Mouse (Mus musculus): ENCODE results near the gene Parva. TPM values are rescaled to one million over a fixed set of nuclear protein-coding genes. Genes with fewer than 3 reads are reported as not detected.

Gene Parva
- polyA plus RNA-seq, 1 experiment from 2014 or later: 65.8 TPM

DNA sequence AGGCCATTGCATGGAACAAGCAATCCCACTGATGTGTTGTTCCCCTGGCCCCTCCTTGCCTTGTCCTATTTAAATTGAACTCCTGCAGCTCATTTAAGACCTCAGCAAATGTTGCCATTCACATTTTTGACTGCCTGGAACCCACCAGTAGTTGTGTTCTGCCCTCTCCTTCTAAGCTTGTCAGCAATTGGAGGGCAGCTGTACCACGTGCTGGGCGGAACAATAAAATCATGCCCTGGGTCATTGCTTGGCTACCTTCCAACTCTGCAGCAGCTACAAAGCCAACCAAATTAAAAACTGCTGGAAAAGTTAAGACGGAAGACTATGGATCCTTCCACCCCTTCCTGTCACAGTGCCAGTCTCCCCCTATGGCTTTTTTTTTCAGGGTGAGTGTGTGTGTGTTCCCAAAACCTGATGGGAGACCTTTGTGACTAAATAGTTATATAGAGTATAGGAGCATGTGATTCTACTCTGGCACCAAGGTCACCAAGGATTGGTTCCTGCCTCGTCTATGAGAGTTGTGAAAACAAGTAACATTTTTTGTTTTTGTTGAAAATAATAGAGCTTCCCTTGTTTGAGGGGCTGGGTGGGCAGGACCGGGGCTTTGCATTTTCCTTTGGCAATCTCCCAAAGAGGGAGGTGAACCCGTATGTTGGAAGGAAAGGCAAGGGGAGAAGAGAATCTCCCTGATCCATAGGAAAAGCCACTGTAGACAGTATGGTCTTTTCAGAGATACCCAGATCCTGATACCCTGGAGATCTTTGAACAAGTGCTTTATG, 101.5 kb downstream of the Parva start:
- no peaks in the 10 kb centered on the region for H3K9me3 ChIP-seq (replicated peaks; ENCODE audit: control insufficient read depth, low read length)
- H3K27ac ChIP-seq (ENCODE audit: low read length): peak overlapping the region; percentile 34
- no peaks in the 10 kb centered on the region for H3K27me3 ChIP-seq (ENCODE audit: control insufficient read depth, insufficient read depth, low read length)
- H3K36me3 ChIP-seq (ENCODE audit: control insufficient read depth, insufficient read depth): no peaks in the 10 kb centered on the region
- H3K4me2 ChIP-seq (ENCODE audit: low read depth, low read length): no peak overlapping the region
- H3K4me3 ChIP-seq (ENCODE audit: low read length): no peak overlapping the region
- H3K9ac ChIP-seq (ENCODE audit: low read length): no peak overlapping the region
- H3K4me1 ChIP-seq (ENCODE audit: control insufficient read depth, insufficient read depth, low read length): peaks cover 23% of the 10 kb centered on the region
- no peak for ATAC-seq (replicated peaks; ENCODE audit: extremely low read depth, insufficient read depth, low FRiP score)
- 36% methylated on average over 6 of the region's 6 CpGs for WGBS

DNA sequence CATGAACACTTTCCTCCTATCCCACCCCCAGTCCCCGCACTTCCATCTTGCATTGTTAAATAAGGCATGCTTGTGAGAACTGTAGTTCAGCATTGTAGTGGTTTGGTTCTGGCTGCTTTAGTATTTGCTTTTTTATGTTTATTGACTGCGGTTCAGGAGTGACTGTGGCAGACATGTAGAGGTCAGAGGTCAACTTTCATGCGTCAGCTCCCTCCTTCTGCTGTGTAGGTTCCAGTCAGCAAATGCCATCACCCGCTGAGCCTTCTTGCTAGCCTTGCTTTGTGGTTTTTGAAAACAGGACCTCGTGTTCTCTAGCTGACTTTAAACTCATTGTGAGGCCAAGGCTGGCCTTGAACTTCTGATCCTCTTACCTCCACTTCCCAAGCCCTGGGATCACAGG, 103.6 kb downstream of the Parva start:
- Histone ChIP-seq H3K4me2 (ENCODE audit: low read depth, low read length) (no peak overlapping the region), H3K27ac (ENCODE audit: low read length) (no peak overlapping the region), H3K9ac (ENCODE audit: low read length) (no peak overlapping the region), H3K9me3 (replicated peaks; ENCODE audit: control insufficient read depth, low read length) (no peaks in the 10 kb centered on the region), H3K36me3 (ENCODE audit: control insufficient read depth, insufficient read depth) (no peaks in the 10 kb centered on the region), H3K4me1 (ENCODE audit: control insufficient read depth, insufficient read depth, low read length) (peaks cover 37% of the 10 kb centered on the region), H3K27me3 (ENCODE audit: control insufficient read depth, insufficient read depth, low read length) (no peaks in the 10 kb centered on the region), H3K4me3 (ENCODE audit: low read length) (no peak overlapping the region)
- no peak for ATAC-seq (replicated peaks; ENCODE audit: extremely low read depth, insufficient read depth, low FRiP score)
- 80% methylated on average over 5 of the region's 5 CpGs for WGBS

DNA sequence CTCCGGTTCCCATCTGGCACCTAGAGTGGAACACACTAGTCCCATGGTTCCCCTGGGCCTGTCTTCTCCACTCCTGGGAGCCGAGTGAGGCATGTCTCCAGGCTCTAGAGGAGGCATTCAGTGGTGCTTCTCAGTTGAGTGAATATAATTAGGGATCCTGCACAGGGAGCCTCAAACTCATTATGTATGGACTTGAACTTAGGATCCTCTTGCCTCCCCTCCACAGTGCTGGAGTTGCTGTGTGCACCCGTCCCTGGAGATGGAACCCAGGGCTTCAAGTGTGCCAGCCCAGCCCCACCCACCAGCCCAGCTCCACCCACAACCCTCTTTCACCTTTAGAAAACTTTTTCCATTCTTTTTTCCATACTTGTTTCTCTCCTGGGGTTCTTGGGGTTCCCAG, 106.8 kb downstream of the Parva start:
- H3K36me3 ChIP-seq (ENCODE audit: control insufficient read depth, insufficient read depth): no peaks in the 10 kb centered on the region
- H3K4me2 ChIP-seq (ENCODE audit: low read depth, low read length): no peak overlapping the region
- no peak overlapping the region for H3K9ac ChIP-seq (ENCODE audit: low read length)
- H3K27ac ChIP-seq (ENCODE audit: low read length): no peak overlapping the region
- peaks cover 15% of the 10 kb centered on the region for H3K4me1 ChIP-seq (ENCODE audit: control insufficient read depth, insufficient read depth, low read length)
- 75% methylated on average over 3 of the region's 3 CpGs for WGBS
- H3K4me3 ChIP-seq (ENCODE audit: low read length): no peak overlapping the region
- no peaks in the 10 kb centered on the region for H3K27me3 ChIP-seq (ENCODE audit: control insufficient read depth, insufficient read depth, low read length)
- no peak for ATAC-seq (replicated peaks; ENCODE audit: extremely low read depth, insufficient read depth, low FRiP score)
- no peaks in the 10 kb centered on the region for H3K9me3 ChIP-seq (replicated peaks; ENCODE audit: control insufficient read depth, low read length)

DNA sequence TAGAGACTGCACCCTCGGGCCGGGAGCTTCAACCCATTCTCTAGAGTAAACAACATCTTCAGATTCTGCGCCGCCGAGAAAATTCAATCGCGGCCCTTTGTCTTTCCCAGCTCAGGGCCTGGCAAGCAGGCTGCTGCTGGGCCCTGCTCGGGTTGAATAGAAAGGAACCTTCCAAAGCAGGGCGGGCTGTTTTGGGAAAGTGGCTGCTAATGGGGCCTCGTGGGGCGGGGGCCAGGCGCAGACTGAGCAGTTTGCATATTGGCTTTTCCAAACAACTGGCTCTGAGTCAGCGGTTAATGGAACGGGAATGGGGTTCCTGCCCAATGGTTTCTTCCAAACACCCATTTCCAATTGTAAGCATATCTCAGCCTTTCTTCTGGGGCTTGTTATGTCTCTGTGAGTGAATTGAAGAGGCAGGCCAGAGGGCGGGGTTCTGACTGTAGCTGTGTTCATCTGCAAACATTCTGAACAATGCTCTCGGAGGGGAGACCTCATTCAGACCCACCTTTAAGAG, 108.2 kb downstream of the Parva start:
- H3K9me3 ChIP-seq (replicated peaks; ENCODE audit: control insufficient read depth, low read length): no peaks in the 10 kb centered on the region
- peak; percentile 37; the same call in 1 of the 2 replicates for ATAC-seq (replicated peaks; ENCODE audit: extremely low read depth, insufficient read depth, low FRiP score)
- H3K27ac ChIP-seq (ENCODE audit: low read length): peak overlapping the region; percentile 30
- peaks cover 15% of the 10 kb centered on the region for H3K4me1 ChIP-seq (ENCODE audit: control insufficient read depth, insufficient read depth, low read length)
- WGBS: 32% methylated on average over 16 of the region's 16 CpGs
- H3K4me3 ChIP-seq (ENCODE audit: low read length): no peak overlapping the region
- no peaks in the 10 kb centered on the region for H3K27me3 ChIP-seq (ENCODE audit: control insufficient read depth, insufficient read depth, low read length)
- 0 out of 2 replicates have a peak overlapping the region, but pooled peaks have one; percentile 21 for H3K9ac ChIP-seq (ENCODE audit: low read length)
- no peaks in the 10 kb centered on the region for H3K36me3 ChIP-seq (ENCODE audit: control insufficient read depth, insufficient read depth)
- no peak overlapping the region for H3K4me2 ChIP-seq (ENCODE audit: low read depth, low read length)

DNA sequence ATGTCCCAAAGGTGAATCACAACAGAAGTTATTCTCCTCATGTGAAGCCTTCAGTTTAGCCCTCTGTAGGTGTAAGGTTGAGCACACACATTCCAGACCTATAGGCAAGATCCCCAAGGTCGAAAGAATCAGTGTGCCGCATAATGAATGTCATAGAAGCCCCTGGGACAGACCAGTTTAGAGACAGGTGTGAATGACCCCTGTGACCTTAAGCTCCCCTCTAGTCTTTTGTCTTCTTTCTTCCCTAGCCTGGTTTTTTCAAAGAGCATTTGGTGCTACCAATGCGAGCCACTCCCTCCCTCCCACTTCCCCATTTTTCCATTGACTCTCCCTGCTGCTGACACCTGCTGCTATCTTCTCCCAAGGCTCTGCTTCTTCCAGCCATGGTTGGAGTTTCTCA, 121.8 kb downstream of the Parva start:
- 84% methylated on average over 3 of the region's 3 CpGs for WGBS
- Histone ChIP-seq H3K9me3 (replicated peaks; ENCODE audit: control insufficient read depth, low read length) (no peaks in the 10 kb centered on the region), H3K9ac (ENCODE audit: low read length) (no peak overlapping the region), H3K4me3 (ENCODE audit: low read length) (no peak overlapping the region), H3K4me1 (ENCODE audit: control insufficient read depth, insufficient read depth, low read length) (no peaks in the 10 kb centered on the region), H3K27ac (ENCODE audit: low read length) (no peak overlapping the region), H3K36me3 (ENCODE audit: control insufficient read depth, insufficient read depth) (peaks cover 33% of the 10 kb centered on the region), H3K4me2 (ENCODE audit: low read depth, low read length) (no peak overlapping the region), H3K27me3 (ENCODE audit: control insufficient read depth, insufficient read depth, low read length) (no peaks in the 10 kb centered on the region)
- ATAC-seq (replicated peaks; ENCODE audit: extremely low read depth, insufficient read depth, low FRiP score): no peak

DNA sequence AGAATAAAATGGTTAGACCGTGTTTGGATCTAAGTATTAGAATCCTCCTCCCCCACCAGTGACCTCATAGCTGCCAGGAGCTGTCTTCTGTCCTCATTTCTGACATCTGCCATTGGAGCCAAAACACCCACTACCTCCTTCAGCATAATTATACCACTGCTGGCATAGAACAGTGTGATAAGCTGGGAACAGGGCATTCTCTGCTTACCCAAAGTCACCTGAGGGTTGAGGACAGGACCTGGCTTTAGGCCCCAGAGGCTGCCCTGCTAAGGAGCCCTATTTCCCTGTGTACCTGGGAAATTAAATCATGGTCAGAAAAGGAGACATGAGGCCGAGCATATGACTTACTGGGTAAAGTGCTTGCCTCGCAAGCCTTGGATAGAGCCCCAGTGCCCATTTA, 134.2 kb downstream of the Parva start:
- no peaks in the 10 kb centered on the region for H3K4me1 ChIP-seq (ENCODE audit: control insufficient read depth, insufficient read depth, low read length)
- H3K9me3 ChIP-seq (replicated peaks; ENCODE audit: control insufficient read depth, low read length): no peaks in the 10 kb centered on the region
- no peak overlapping the region for H3K4me3 ChIP-seq (ENCODE audit: low read length)
- no peak for ATAC-seq (replicated peaks; ENCODE audit: extremely low read depth, insufficient read depth, low FRiP score)
- no peak overlapping the region for H3K9ac ChIP-seq (ENCODE audit: low read length)
- H3K4me2 ChIP-seq (ENCODE audit: low read depth, low read length): no peak overlapping the region
- H3K36me3 ChIP-seq (ENCODE audit: control insufficient read depth, insufficient read depth): peaks cover 14% of the 10 kb centered on the region
- H3K27ac ChIP-seq (ENCODE audit: low read length): no peak overlapping the region
- WGBS: 83% methylated on average over 3 of the region's 3 CpGs
- no peaks in the 10 kb centered on the region for H3K27me3 ChIP-seq (ENCODE audit: control insufficient read depth, insufficient read depth, low read length)

DNA sequence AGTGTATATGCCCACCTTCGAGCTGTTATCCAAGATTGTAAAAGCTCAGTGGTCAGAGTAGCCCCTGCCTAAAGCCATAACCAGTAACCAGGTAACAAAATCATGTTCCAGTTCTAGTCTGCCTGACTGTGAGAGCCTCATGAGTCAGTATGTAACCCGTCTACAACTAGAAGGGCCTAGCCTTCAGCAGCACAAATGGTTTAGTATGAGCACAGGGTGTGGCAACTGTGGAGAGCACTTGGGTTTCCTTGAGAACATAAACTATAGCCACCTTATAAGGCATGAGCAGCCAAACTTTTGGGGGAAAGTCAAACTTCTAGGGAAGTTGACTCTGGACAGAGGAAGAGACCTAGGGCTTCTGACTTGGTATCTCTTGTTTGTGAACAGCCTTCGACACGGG, 139.7 kb downstream of the Parva start:
- H3K36me3 ChIP-seq (ENCODE audit: control insufficient read depth, insufficient read depth): peaks cover 16% of the 10 kb centered on the region
- H3K9ac ChIP-seq (ENCODE audit: low read length): no peak overlapping the region
- H3K27me3 ChIP-seq (ENCODE audit: control insufficient read depth, insufficient read depth, low read length): no peaks in the 10 kb centered on the region
- 93% methylated on average over 4 of the region's 4 CpGs for WGBS
- no peak overlapping the region for H3K4me3 ChIP-seq (ENCODE audit: low read length)
- ATAC-seq (replicated peaks; ENCODE audit: extremely low read depth, insufficient read depth, low FRiP score): no peak
- no peaks in the 10 kb centered on the region for H3K4me1 ChIP-seq (ENCODE audit: control insufficient read depth, insufficient read depth, low read length)
- no peak overlapping the region for H3K4me2 ChIP-seq (ENCODE audit: low read depth, low read length)
- H3K9me3 ChIP-seq (replicated peaks; ENCODE audit: control insufficient read depth, low read length): no peaks in the 10 kb centered on the region
- H3K27ac ChIP-seq (ENCODE audit: low read length): no peak overlapping the region

DNA sequence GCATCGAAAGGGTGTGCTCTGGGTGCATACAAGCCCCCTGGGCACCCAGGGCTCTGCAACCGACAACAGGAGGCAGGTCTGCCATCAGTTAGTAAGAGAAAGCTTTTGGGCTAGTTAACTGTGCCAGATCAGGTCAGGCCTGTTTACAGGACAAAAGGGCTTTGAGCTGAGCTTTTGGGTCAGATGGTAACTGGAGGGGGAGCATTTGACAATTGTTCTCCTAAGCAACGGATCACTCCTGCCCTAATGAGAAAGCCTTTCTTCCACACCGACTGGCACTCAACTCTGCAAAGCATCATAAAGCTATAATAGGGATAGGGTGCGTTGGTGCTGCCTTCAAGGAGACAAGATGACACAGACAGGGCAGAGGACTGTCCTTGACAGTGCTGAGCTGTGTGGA, 141.7 kb downstream of the Parva start:
- H3K4me2 ChIP-seq (ENCODE audit: low read depth, low read length): no peak overlapping the region
- ATAC-seq (replicated peaks; ENCODE audit: extremely low read depth, insufficient read depth, low FRiP score): no peak
- no peaks in the 10 kb centered on the region for H3K4me1 ChIP-seq (ENCODE audit: control insufficient read depth, insufficient read depth, low read length)
- no peak overlapping the region for H3K27ac ChIP-seq (ENCODE audit: low read length)
- H3K9ac ChIP-seq (ENCODE audit: low read length): no peak overlapping the region
- no peaks in the 10 kb centered on the region for H3K9me3 ChIP-seq (replicated peaks; ENCODE audit: control insufficient read depth, low read length)
- H3K4me3 ChIP-seq (ENCODE audit: low read length): no peak overlapping the region
- peaks cover 17% of the 10 kb centered on the region for H3K36me3 ChIP-seq (ENCODE audit: control insufficient read depth, insufficient read depth)
- H3K27me3 ChIP-seq (ENCODE audit: control insufficient read depth, insufficient read depth, low read length): no peaks in the 10 kb centered on the region
- WGBS: 68% methylated on average over 5 of the region's 5 CpGs

DNA sequence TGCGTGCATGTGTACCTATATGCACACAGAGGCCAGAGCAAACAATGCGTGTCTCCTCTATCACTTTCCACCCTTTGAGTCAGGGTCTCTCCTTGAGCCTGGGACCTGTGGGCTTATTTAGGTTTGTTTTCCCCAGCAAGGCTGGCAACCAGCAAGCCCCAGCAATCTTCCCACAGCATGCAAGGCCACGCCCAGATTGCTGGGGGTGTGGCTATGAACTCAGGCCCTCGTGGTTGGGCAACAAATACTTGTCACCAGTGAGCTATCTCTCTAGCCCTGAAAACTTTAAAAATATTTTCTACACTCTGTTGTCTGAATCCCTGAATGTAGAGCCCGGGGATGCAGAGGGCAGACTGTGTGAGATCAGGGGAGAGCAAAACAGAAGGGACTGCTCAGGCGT, 154.3 kb downstream of the Parva start:
- WGBS: 77% methylated on average over 6 of the region's 6 CpGs
- no peak overlapping the region for H3K9ac ChIP-seq (ENCODE audit: low read length)
- H3K4me2 ChIP-seq (ENCODE audit: low read depth, low read length): no peak overlapping the region
- peaks cover 6% of the 10 kb centered on the region; the same call in 1 of the 2 replicates for H3K9me3 ChIP-seq (replicated peaks; ENCODE audit: control insufficient read depth, low read length)
- peaks cover 7% of the 10 kb centered on the region for H3K4me1 ChIP-seq (ENCODE audit: control insufficient read depth, insufficient read depth, low read length)
- no peaks in the 10 kb centered on the region for H3K27me3 ChIP-seq (ENCODE audit: control insufficient read depth, insufficient read depth, low read length)
- H3K4me3 ChIP-seq (ENCODE audit: low read length): no peak overlapping the region
- ATAC-seq (replicated peaks; ENCODE audit: extremely low read depth, insufficient read depth, low FRiP score): no peak
- H3K36me3 ChIP-seq (ENCODE audit: control insufficient read depth, insufficient read depth): peaks cover 18% of the 10 kb centered on the region
- H3K27ac ChIP-seq (ENCODE audit: low read length): no peak overlapping the region
